In genomic region chr1:62860788-62861187, GRCm38 (mm10) we compare ENCODE assay signal across 8 mouse cellular contexts.
DNase-seq lines count a peak whose midpoint lies in the region; TF ChIP-seq lines count a peak whose summit lies in the region.

No protein-coding gene starts in this region.

- no peak overlapping the region for H3K27ac ChIP-seq in gastrocnemius, adult 2 months

- no peak for TF ChIP-seq CTCF in gastrocnemius, adult 2 months (IDR thresholded peaks at IDR 0.05)

- no peak overlapping the region for H3K4me3 ChIP-seq in gastrocnemius, adult 2 months

- intact Hi-C loops in gastrocnemius, adult 2 months (cut with DNase I) = no loop called here

- DNase-seq in gastrocnemius, adult 2 months = peak; percentile 21
- no peak for DNase-seq in gastrocnemius, adult 18-20 months (ENCODE audit: low spot score)
- DNase-seq in testis, postnatal 10 days (ENCODE audit: low spot score) = peak; percentile 35
- DNase-seq in testis, postnatal 14 days (ENCODE audit: low spot score) = no peak
- DNase-seq in heart, postnatal 4 days = peak; percentile 71
- peak; percentile 34 for DNase-seq in lung, postnatal 10 days
- DNase-seq in frontal cortex, postnatal 10 days (ENCODE audit: low spot score in 2 of 2) = no peak
- no peak for DNase-seq in thymus, postnatal 10 days (ENCODE audit: low spot score in 2 of 2)

Comparison
In these comparisons a context has a peak if more than half of its experiments do, and no peak if none do; other contexts are left out.
1. DNase-seq: peak in gastrocnemius, adult 2 months (single experiment), testis, postnatal 10 days (single experiment), heart, postnatal 4 days (single experiment) and lung, postnatal 10 days (single experiment); none in gastrocnemius, adult 18-20 months (single experiment), testis, postnatal 14 days (single experiment), frontal cortex, postnatal 10 days (0 of 2) and thymus, postnatal 10 days (0 of 2).